Mouse (Mus musculus) forebrain, embryonic 14.5 days (tissue): ENCODE data around the gene Mapk13. TPM values are rescaled to one million over a fixed set of nuclear protein-coding genes. Genes with fewer than 3 reads are reported as not detected.
"Not testable (repeated sequence)": the region's sequence is repeated elsewhere in the genome, so short reads cannot be mapped to it uniquely, and the experiment has no call there.

Source experiments
- ATAC-seq: fragments of 200-750 bp; cut with Nextera tagmentation; 2 replicates; pipeline ENCODE4 v1.8.0; 2017; ENCODE audit warnings: mild to moderate bottlenecking, moderate library complexity
- DNase-seq: peaks from one replicate; pipeline ENCODE4 v3.0.0-alpha.2; 2015; ENCODE audit warnings: low spot score
- H3K27ac ChIP-seq: fragments of 300-500 bp; sonication (generic); 2 replicates; pipeline ENCODE4 v1.5.1; 2014; ENCODE audit warnings: low read depth, mild to moderate bottlenecking, control low read depth, low read length, moderate library complexity
- H3K27me3 ChIP-seq: fragments of 300-500 bp; sonication (generic); replicated peaks from 2 replicates; pipeline ENCODE4 v1.6.1; 2014; ENCODE audit warnings: low read length, control low read depth, mixed read lengths; ENCODE audit not compliant: control insufficient read depth, insufficient read depth
- H3K36me3 ChIP-seq: fragments of 300-500 bp; sonication (generic); 2 replicates; pipeline ENCODE4 v1.6.1; 2014; ENCODE audit warnings: low read length, control low read depth; ENCODE audit not compliant: control insufficient read depth, insufficient read depth
- H3K4me1 ChIP-seq: fragments of 300-500 bp; sonication (generic); 2 replicates; pipeline ENCODE4 v1.6.1; 2014; ENCODE audit warnings: antibody characterized with exemption, low read length, control low read depth; ENCODE audit not compliant: control insufficient read depth, insufficient read depth
- H3K4me2 ChIP-seq: fragments of 300-500 bp; sonication (generic); 2 replicates; pipeline ENCODE4 v1.6.1; 2014; ENCODE audit warnings: mild to moderate bottlenecking, control low read depth, low read length
- H3K4me3 ChIP-seq: fragments of 300-500 bp; sonication (generic); 2 replicates; pipeline ENCODE4 v1.5.1; 2014; ENCODE audit warnings: low read depth, low read length, control low read depth
- H3K9ac ChIP-seq: fragments of 300-500 bp; sonication (generic); 2 replicates; pipeline ENCODE4 v1.6.1; 2014; ENCODE audit warnings: mild to moderate bottlenecking, low read length, control low read depth, moderate library complexity
- H3K9me3 ChIP-seq: fragments of 300-500 bp; sonication (generic); replicated peaks from 2 replicates; pipeline ENCODE4 v1.6.1; 2016; ENCODE audit warnings: low read length, control low read depth, mixed read lengths; ENCODE audit not compliant: control insufficient read depth
- WGBS: fragments of 180-500 bp; shearing (Covaris S2); extraction: QIAGEN DNeasy Blood & Tissue Kit; methylation state at CpG from one replicate; pipeline ENCODE4 v1.1.7; 2014; 5-methylcytosine and 5-hydroxymethylcytosine counted together
- polyA plus RNA-seq: library from polyadenylated mRNA; unstranded; fragments of >200 nt; fragmentation: Nextera tagmentation; extraction: Ambion mirVana; gene quantifications from 2 replicates; pipeline ENCODE4 v1.2.1, GENCODE M21; 2014

Gene Mapk13
- polyA plus RNA-seq, 1 experiment from 2014 or later: 0.57 TPM

DNA sequence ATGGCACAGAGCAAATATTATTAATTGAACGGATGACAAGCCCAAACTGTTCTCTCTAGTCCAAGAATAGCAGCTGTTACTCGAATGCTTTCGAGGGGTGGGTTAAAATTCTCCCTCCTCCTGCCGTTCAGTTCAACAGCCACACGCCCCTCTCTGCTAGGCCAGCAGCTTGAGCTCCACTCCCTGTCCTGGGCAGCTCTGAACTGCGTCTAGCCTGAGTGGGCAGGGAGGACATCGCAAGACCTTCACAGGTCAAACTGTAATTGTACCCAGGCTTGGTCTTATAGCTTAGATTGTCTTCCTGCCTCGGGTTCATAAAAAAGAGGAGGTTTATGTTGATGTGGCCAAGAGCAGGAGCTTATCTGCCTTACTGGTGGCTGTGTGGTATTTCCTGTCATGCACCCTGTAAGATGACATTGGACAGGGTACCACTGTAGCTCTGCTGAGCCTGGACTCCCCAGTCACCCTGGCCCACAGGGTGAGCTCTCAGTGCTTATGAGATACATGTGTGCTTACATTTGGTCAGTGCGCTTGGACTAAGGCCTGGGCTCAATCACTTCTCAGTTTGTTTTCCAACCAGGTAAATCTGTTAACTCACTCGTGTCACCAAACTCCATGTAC, 46.4 kb downstream of the Mapk13 start:
- no peak for ATAC-seq
- no peak overlapping the region for H3K27ac ChIP-seq
- H3K9me3 ChIP-seq: no peaks in the 10 kb centered on the region
- no peaks in the 10 kb centered on the region for H3K27me3 ChIP-seq
- H3K4me2 ChIP-seq: no peak overlapping the region
- no peak overlapping the region for H3K9ac ChIP-seq
- H3K4me3 ChIP-seq: no peak overlapping the region
- 91% methylated on average over 10 of the region's 10 CpGs for WGBS
- no peak for DNase-seq
- H3K36me3 ChIP-seq: peaks cover 86% of the 10 kb centered on the region
- no peaks in the 10 kb centered on the region for H3K4me1 ChIP-seq

DNA sequence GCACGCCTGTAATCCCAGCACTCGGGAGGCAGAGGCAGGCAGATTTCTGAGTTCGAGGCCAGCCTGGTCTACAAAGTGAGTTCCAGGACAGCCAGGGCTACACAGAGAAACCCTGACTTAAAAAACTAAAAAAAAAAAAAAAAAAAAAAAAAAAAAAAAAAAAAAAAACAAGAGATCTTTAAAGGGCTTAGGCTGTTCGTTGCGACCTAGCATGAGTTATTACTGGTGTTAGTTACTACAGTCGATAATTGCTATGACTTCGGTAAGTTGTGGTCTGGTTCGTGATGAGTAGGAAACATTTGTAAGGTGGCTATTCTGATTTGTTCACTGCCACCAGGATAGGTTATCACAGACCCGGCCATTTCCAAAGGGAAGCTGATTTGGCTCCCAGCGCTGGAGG, 47.2 kb downstream of the Mapk13 start:
- not testable (repeated sequence) for H3K9ac ChIP-seq, H3K27me3 ChIP-seq, H3K4me3 ChIP-seq, H3K9me3 ChIP-seq, ATAC-seq, H3K4me1 ChIP-seq, H3K4me2 ChIP-seq, DNase-seq, H3K27ac ChIP-seq
- 96% methylated on average over 10 of the region's 10 CpGs for WGBS
- peaks cover 85% of the 10 kb centered on the region for H3K36me3 ChIP-seq

DNA sequence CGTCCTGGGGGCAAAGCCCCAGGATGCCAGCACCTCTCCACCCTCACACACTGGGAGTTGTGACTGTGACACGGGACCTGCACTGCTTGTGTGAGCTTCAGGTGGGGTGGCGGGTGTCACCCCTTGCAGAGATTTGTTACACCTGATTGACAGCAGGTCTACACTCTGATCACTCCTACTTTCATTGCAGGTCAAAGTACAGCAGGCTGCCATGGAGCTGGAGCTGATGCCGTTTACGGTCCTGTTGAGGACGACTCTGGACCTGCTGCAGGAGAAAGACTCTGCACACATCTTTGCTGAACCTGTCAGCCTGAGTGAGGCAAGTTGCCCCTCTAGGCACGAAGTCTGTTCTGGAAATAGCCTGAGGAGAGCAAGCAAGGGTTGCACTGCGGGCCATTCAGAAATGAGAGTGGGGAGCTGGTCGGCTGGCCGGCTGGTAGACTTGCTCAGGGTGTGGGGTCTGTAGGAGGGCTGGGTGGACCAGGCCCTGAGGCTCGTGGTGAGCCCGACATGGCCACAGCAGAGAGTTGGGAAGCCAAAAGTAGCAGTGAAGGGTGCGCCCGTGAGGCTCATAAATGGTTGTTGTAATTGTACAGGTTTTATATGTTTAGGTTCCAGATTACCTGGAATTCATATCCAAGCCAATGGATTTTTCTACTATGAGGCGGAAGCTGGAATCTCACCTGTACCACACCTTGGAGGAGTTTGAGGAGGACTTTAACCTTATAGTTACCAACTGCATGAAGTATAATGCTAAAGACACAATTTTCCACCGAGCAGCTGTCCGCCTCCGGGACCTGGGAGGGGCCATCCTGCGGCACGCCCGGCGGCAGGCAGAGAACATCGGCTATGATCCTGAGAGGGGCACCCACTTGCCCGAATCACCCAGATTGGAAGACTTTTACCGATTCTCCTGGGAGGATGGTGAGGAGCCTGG, 48.0 kb downstream of the Mapk13 start:
- no peak overlapping the region for H3K4me2 ChIP-seq
- H3K27me3 ChIP-seq: no peaks in the 10 kb centered on the region
- no peak for ATAC-seq
- no peak overlapping the region for H3K9ac ChIP-seq
- no peak overlapping the region for H3K27ac ChIP-seq
- no peak overlapping the region for H3K4me3 ChIP-seq
- H3K9me3 ChIP-seq: no peaks in the 10 kb centered on the region
- no peak for DNase-seq
- WGBS: 95% methylated on average over 25 of the region's 25 CpGs
- peaks cover 91% of the 10 kb centered on the region for H3K36me3 ChIP-seq
- H3K4me1 ChIP-seq: no peaks in the 10 kb centered on the region

DNA sequence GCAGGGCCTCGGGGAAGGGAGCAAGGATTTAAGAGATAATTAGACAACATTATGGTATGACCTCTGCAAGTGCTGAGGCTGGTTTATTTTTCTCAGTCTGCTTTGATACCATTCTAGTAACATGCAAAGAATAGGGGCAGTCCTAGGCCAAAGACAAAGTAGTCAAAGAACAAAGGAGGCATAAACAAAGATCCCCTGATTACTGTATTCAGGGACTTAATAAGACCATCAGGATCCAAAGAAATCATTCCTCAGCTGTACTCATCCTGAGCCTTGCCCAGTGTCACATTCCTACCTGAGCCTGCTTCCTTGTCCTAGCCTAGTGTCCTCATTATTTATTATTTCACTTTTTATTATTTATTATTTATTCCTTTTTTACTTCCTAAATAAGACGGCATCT, 51.1 kb downstream of the Mapk13 start:
- 70% methylated on average over 2 of the region's 2 CpGs for WGBS
- Histone ChIP-seq H3K4me2 (no peak overlapping the region), H3K4me1 (no peaks in the 10 kb centered on the region), H3K9me3 (no peaks in the 10 kb centered on the region), H3K4me3 (no peak overlapping the region), H3K36me3 (peaks cover 95% of the 10 kb centered on the region), H3K9ac (no peak overlapping the region), H3K27me3 (no peaks in the 10 kb centered on the region), H3K27ac (no peak overlapping the region)
- ATAC-seq: no peak
- no peak for DNase-seq

DNA sequence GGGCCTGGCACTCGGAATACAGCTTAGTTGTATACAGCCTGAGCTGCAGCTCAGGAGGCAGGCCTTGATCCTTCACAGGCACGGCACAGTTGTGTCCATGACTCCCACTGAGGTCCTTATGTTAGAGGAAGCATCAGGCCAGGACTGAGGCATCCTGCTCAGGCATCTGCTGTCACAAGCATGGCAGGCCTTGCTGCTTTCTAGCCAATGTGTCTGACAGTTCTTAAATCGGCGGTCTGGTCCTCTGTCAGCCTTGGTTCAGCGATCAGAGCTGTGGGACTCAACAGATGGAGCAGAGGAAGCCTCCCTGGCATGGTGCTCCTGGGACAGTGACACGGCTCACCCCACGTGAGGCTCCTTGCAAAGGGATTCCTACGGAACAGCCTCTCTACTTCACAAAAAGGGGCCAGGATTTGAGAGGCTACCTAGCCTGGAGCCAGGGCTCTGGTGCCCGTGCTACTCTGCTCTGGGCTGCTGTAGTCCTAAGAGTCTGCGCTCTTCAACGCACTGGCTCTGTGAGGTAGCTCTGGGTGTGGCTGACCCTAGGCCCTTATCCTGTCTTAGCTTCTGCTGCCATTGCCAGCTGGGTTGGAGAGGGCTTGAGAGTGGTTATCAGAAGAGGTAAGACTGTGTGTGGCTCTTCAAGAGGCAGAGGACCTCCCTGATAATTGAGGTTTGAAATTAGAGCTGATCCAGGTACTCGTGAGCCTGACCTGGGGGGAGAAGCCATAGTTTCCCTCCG, 54.1 kb downstream of the Mapk13 start:
- no peak overlapping the region for H3K4me2 ChIP-seq
- ATAC-seq (no peak), DNase-seq (no peak)
- H3K4me3 ChIP-seq: no peak overlapping the region
- no peaks in the 10 kb centered on the region for H3K4me1 ChIP-seq
- no peaks in the 10 kb centered on the region for H3K9me3 ChIP-seq
- 90% methylated on average over 13 of the region's 13 CpGs for WGBS
- H3K9ac ChIP-seq: no peak overlapping the region
- H3K27ac ChIP-seq: no peak overlapping the region
- H3K27me3 ChIP-seq: no peaks in the 10 kb centered on the region
- H3K36me3 ChIP-seq: peaks cover 96% of the 10 kb centered on the region

DNA sequence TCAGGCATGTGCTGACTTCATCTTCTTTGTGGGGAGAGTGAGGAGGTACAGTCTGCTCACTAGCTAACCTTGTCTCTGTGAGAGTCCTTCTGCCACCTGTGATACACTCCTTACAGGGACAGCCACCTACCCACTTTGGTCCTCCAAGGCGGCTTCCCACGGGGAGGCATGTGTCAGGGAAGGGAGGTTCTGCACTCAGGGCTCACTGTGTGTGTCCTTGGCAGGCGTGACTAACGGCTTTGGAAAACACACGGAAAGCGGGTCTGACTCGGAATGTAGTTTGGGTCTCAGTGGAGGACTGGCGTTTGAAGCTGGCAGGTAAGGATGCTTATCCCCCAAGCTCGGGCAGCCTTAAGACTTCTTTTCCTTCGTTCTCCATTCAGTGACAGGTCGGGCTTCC, 54.7 kb downstream of the Mapk13 start:
- no peaks in the 10 kb centered on the region for H3K9me3 ChIP-seq
- no peak overlapping the region for H3K27ac ChIP-seq
- ATAC-seq: no peak
- 91% methylated on average over 11 of the region's 11 CpGs for WGBS
- DNase-seq: no peak
- H3K4me3 ChIP-seq: no peak overlapping the region
- H3K4me1 ChIP-seq: no peaks in the 10 kb centered on the region
- H3K27me3 ChIP-seq: no peaks in the 10 kb centered on the region
- H3K4me2 ChIP-seq: no peak overlapping the region
- peaks cover 96% of the 10 kb centered on the region for H3K36me3 ChIP-seq
- H3K9ac ChIP-seq: no peak overlapping the region

DNA sequence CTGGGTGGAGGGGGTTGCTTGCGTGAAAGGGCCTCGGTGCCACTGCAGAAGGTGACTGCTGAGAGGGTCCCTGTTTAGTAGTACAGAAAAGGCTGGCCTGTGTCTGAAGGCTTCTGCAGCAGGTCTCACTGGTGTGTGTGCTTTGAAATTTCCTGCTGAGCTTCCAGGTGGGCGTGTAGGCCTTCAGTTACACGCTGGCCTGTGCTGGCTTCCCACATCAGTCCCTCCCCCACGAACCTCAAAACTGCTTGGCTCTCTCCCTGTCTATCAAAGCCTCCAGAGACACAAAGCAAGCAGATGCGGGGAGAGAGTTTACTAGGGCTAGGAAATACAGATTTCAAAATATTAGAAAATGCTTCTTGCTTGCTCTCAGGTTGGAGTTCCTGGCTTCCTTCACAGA, 55.8 kb downstream of the Mapk13 start:
- no peaks in the 10 kb centered on the region for H3K4me1 ChIP-seq
- ATAC-seq (no peak), DNase-seq (no peak)
- H3K36me3 ChIP-seq: peaks cover 97% of the 10 kb centered on the region
- H3K4me2 ChIP-seq: no peak overlapping the region
- WGBS: 89% methylated on average over 6 of the region's 6 CpGs
- H3K27ac ChIP-seq: no peak overlapping the region
- no peak overlapping the region for H3K4me3 ChIP-seq
- no peaks in the 10 kb centered on the region for H3K9me3 ChIP-seq
- no peaks in the 10 kb centered on the region for H3K27me3 ChIP-seq
- no peak overlapping the region for H3K9ac ChIP-seq

DNA sequence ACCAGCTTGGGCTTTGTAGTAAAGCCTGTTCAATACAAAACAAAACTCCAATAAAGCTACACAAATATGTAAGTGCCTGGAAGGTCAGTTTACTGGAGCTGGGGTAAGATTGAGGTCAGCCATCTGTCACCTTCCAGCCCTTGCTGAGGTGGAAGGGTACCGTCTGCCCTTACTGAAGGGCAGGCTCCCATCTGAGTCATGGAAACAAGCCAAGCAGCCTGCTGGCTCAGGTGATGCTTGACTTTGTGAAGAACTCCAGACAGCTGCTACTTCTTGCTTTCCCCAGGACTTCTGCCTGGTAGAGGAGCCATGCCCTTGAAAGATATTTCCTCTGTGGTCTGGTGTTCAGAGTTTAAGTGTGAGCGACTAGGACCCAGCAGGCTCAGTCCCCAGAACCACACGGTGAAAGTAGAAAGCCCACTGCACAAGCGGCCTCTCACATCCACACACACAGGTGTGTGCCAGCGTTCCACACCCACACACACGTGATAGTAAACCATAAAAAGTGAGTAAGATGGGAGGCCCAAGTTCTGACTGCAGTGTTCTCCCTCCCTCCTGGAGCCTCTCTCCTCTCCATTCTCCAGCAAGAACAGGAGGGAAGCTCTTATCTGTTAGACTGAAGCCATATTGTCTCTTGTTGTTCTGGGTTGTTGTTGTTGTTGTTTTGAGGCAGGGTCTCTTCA, 56.4 kb downstream of the Mapk13 start:
- 88% methylated on average over 6 of the region's 6 CpGs for WGBS
- ATAC-seq (no peak), DNase-seq (no peak)
- no peak overlapping the region for H3K27ac ChIP-seq
- H3K4me1 ChIP-seq: no peaks in the 10 kb centered on the region
- H3K27me3 ChIP-seq: no peaks in the 10 kb centered on the region
- no peak overlapping the region for H3K4me2 ChIP-seq
- H3K36me3 ChIP-seq: peaks cover 97% of the 10 kb centered on the region
- H3K9me3 ChIP-seq: no peaks in the 10 kb centered on the region
- no peak overlapping the region for H3K4me3 ChIP-seq
- no peak overlapping the region for H3K9ac ChIP-seq
